Mouse (Mus musculus) ES-E14 (cell line): Measurements from ENCODE around the gene Cdipt. TPM values are rescaled to one million over a fixed set of nuclear protein-coding genes. Genes with fewer than 3 reads are reported as not detected.

Source experiments
- DNase-seq: peaks from one replicate; pipeline ENCODE4 v3.0.0-alpha.2; 2013; ENCODE audit warnings: low read depth, low spot score
- H3K27ac ChIP-seq: 2 replicates; pipeline ENCODE4 v1.5.1; 2012; ENCODE audit warnings: low read depth, mild to moderate bottlenecking, low read length, moderate library complexity, mixed read lengths; ENCODE audit not compliant: poor library complexity, insufficient read depth, severe bottlenecking
- H3K36me3 ChIP-seq: 2 replicates; pipeline ENCODE4 v1.6.1; 2012; ENCODE audit warnings: mild to moderate bottlenecking, low read length, moderate library complexity, mixed read lengths; ENCODE audit not compliant: control insufficient read depth, poor library complexity, insufficient read depth, severe bottlenecking
- H3K4me1 ChIP-seq, 2 experiments: fragments of 150-350 bp in 1 of 2; sonication (generic) in 1 of 2; 2 replicates each; pipeline ENCODE4 v1.6.1; 2012; ENCODE audit warnings: low read length in 2 of 2, mild to moderate bottlenecking in 1 of 2, mixed read lengths in 1 of 2; ENCODE audit not compliant: control insufficient read depth in 2 of 2, insufficient read depth in 2 of 2, poor library complexity in 1 of 2
- H3K4me3 ChIP-seq, 2 experiments: fragments of 150-350 bp in 1 of 2; sonication (generic) in 1 of 2; 2 replicates each; pipeline ENCODE4 v1.5.1; 2012; ENCODE audit warnings: low read length in 2 of 2, low read depth in 1 of 2, mild to moderate bottlenecking in 1 of 2, mixed read lengths in 1 of 2; ENCODE audit not compliant: insufficient read depth in 1 of 2, poor library complexity in 1 of 2, severe bottlenecking in 1 of 2
- H3K9ac ChIP-seq: 2 replicates; pipeline ENCODE4 v1.6.1; 2012; ENCODE audit warnings: low read depth, mild to moderate bottlenecking, low read length, mixed read lengths; ENCODE audit not compliant: poor library complexity, insufficient read depth, severe bottlenecking
- H3K9me3 ChIP-seq: fragments of 150-350 bp; sonication (generic); 2 replicates; pipeline ENCODE4 v1.6.1; 2012; ENCODE audit warnings: low read depth, mild to moderate bottlenecking, low read length; ENCODE audit not compliant: control insufficient read depth, insufficient read depth
- CHD2 ChIP-seq: IDR thresholded peaks from 2 replicates; pipeline ENCODE4 v1.6.1; 2014; ENCODE audit warnings: mild to moderate bottlenecking, low read depth, low read length, inconsistent platforms
- HCFC1 ChIP-seq: IDR thresholded peaks from 2 replicates; pipeline ENCODE4 v1.6.1; 2012; ENCODE audit warnings: low read length, inconsistent platforms, borderline replicate concordance; ENCODE audit not compliant: insufficient read depth
- MAFK ChIP-seq: IDR thresholded peaks from 2 replicates; pipeline ENCODE4 v1.6.1; 2014; ENCODE audit warnings: mild to moderate bottlenecking, low read depth, low read length, inconsistent platforms; ENCODE audit not compliant: insufficient read depth
- ZC3H11A ChIP-seq: IDR thresholded peaks from 2 replicates; pipeline ENCODE4 v1.6.1; 2012; ENCODE audit warnings: low read depth, mild to moderate bottlenecking, inconsistent platforms, low read length, borderline replicate concordance
- ZNF384 ChIP-seq: IDR thresholded peaks from 2 replicates; pipeline ENCODE4 v1.6.1; 2012; ENCODE audit warnings: low read depth, low read length, inconsistent platforms
- in situ Hi-C, 2 experiments: fragments of 600-800 bp; cut with MboI; formaldehyde crosslinking; loops; one replicate each; pipeline ENCODE4 v1.15.1; 2025; ENCODE audit warnings: low sequenced_read_pairs in 2 of 2, inconsistent platforms in 1 of 2; ENCODE audit not compliant: unreplicated experiment in 2 of 2
- total RNA-seq: library from RNA; depleted of rRNA; stranded (reverse); fragments of 300-350 nt; gene quantifications from 2 replicates; pipeline ENCODE4 v1.2.3, GENCODE M21; 2012; rRNA removed

The Cdipt gene
- total RNA-seq, 1 experiment: 106 TPM

- Histone ChIP-seq H3K9me3 (no peaks in the 10 kb centered on the region), H3K36me3 (peaks cover 53% of the 10 kb centered on the region), H3K27ac (peak overlapping the region; percentile 99), H3K4me3 (peak overlapping the region; percentile 87 to 89), H3K4me1 (peaks cover 9 to 12% of the 10 kb centered on the region in 2 experiments; a peak in 2 of 4 replicates), H3K9ac (peak overlapping the region; percentile 90)
- in situ Hi-C loops: no loop called here
- no peak for DNase-seq
- TF ChIP-seq HCFC1: no peak
- no peak for TF ChIP-seq CHD2
- no peak for TF ChIP-seq ZNF384
- no peak for TF ChIP-seq MAFK
- TF ChIP-seq ZC3H11A: no peak
These were observed 50.5 kb downstream of the Cdipt start for GRCm38 (mm10) chr7:127026161-127026600.

- Histone ChIP-seq H3K9ac (peak overlapping the region; percentile 90), H3K27ac (peak overlapping the region; percentile 99), H3K4me1 (peaks cover 8 to 15% of the 10 kb centered on the region in 2 experiments; a peak in 2 of 4 replicates), H3K9me3 (no peaks in the 10 kb centered on the region), H3K36me3 (peaks cover 55% of the 10 kb centered on the region), H3K4me3 (peak overlapping the region; percentile 3 to 87; a peak in 3 of 4 replicates)
- TF ChIP-seq CHD2 (no peak), MAFK (no peak), ZC3H11A (no peak), HCFC1 (no peak)
- in situ Hi-C loops: no loop called here
- DNase-seq: no peak
These were observed 50.9 kb downstream of the Cdipt start for GRCm38 (mm10) chr7:127026616-127026983.

GRCm38 (mm10) chr7:127026984-127027726 lies 51.4 kb downstream of the Cdipt start, which contains the start of gene Maz:
TSS of gene Maz (minus strand) at chr7:127027037.
- peaks cover 58% of the 10 kb centered on the region for H3K36me3 ChIP-seq
- peak within 1 kb of the TSS; percentile 87 to 89 for H3K4me3 ChIP-seq
- no peaks in the 10 kb centered on the region for H3K9me3 ChIP-seq
- H3K9ac ChIP-seq: peak within 1 kb of the TSS; percentile 90
- in situ Hi-C loops: no loop called here
- no peak for TF ChIP-seq MAFK
- TF ChIP-seq ZNF384: no peak
- no peak for TF ChIP-seq ZC3H11A
- peak; percentile 70; the same call in 1 of the 2 replicates for TF ChIP-seq HCFC1
- no peak for TF ChIP-seq CHD2
- H3K4me1 ChIP-seq: peaks cover 6 to 17% of the 10 kb centered on the region in 2 experiments; a peak in 3 of 4 replicates
- H3K27ac ChIP-seq: peak within 1 kb of the TSS; percentile 99
- DNase-seq: peak; percentile 98

GRCm38 (mm10) chr7:127027885-127028284 lies 52.2 kb downstream of the Cdipt start:
- in situ Hi-C loops: no loop called here
- peaks cover 6 to 16% of the 10 kb centered on the region in 2 experiments; a peak in 3 of 4 replicates for H3K4me1 ChIP-seq
- TF ChIP-seq MAFK (no peak), ZC3H11A (no peak), ZNF384 (no peak), HCFC1 (no peak)
- no peaks in the 10 kb centered on the region for H3K9me3 ChIP-seq
- DNase-seq: no peak
- peak overlapping the region; percentile 80 for H3K27ac ChIP-seq
- peaks cover 58% of the 10 kb centered on the region for H3K36me3 ChIP-seq
- H3K4me3 ChIP-seq: peak overlapping the region; percentile 65 to 87
- H3K9ac ChIP-seq: peak overlapping the region; percentile 72

Other genes with a start within 250 kb of the Cdipt start
- gene Mapk3, start 216.3 kb upstream of the Cdipt start, total RNA-seq: 31.1 and 42.1 TPM in 2 replicates
- gene Gdpd3, start 209.6 kb upstream of the Cdipt start, total RNA-seq: 4.0 and 5.9 TPM in 2 replicates
- 19.4 and 20.8 TPM in 2 replicates for gene Ypel3, start 199.0 kb upstream of the Cdipt start, total RNA-seq
- gene Tbx6, start 194.4 kb upstream of the Cdipt start, total RNA-seq: 0.89 and 1.7 TPM in 2 replicates
- 260 and 291 TPM in 2 replicates for gene Ppp4c, start 183.4 kb upstream of the Cdipt start, total RNA-seq
- 1.9 and 2.5 TPM in 2 replicates for gene Fam57b, start 178.2 kb upstream of the Cdipt start, total RNA-seq
- gene 4930451I11Rik, start 144.3 kb upstream of the Cdipt start, total RNA-seq: not detected in 2 replicates
- 5.5 and 7.7 TPM in 2 replicates for gene Doc2a, start 128.5 kb upstream of the Cdipt start, total RNA-seq
- gene Hirip3, start 113.9 kb upstream of the Cdipt start, total RNA-seq: 99.7 and 111 TPM in 2 replicates
- gene Ino80e, start 113.5 kb upstream of the Cdipt start, total RNA-seq: 68.7 and 78.7 TPM in 2 replicates
- 42.3 and 57.2 TPM in 2 replicates for gene Taok2, start 91.2 kb upstream of the Cdipt start, total RNA-seq
- gene Tmem219, start 53.0 kb upstream of the Cdipt start, total RNA-seq: 14.7 and 25.6 TPM in 2 replicates
- 13.2 and 16.2 TPM in 2 replicates for gene Kctd13, start 47.0 kb upstream of the Cdipt start, total RNA-seq
- gene Asphd1, start 26.3 kb upstream of the Cdipt start, total RNA-seq: 1.0 and 2.0 TPM in 2 replicates
- gene Sez6l2, start 25.4 kb upstream of the Cdipt start, total RNA-seq: 0.80 and 2.0 TPM in 2 replicates
- gene Cdiptos, start 184 bp downstream of the Cdipt start, total RNA-seq: 0.18 and 0.32 TPM in 2 replicates
- 49.2 and 56.0 TPM in 2 replicates for gene Mvp, start 38.7 kb downstream of the Cdipt start, total RNA-seq
- 0.63 and 1.3 TPM in 2 replicates for gene Pagr1b, start 40.6 kb downstream of the Cdipt start, total RNA-seq
- 12.1 and 32.3 TPM in 2 replicates for gene Pagr1a, start 41.4 kb downstream of the Cdipt start, total RNA-seq
- gene Gm42742, start 45.2 kb downstream of the Cdipt start, total RNA-seq: 23.4 and 38.4 TPM in 2 replicates
- 0.36 and 0.85 TPM in 2 replicates for gene Prrt2, start 45.3 kb downstream of the Cdipt start, total RNA-seq
- 134 and 164 TPM in 2 replicates for gene Maz, start 51.1 kb downstream of the Cdipt start, total RNA-seq
- gene Kif22, start 66.6 kb downstream of the Cdipt start, total RNA-seq: 97.4 and 117 TPM in 2 replicates
- not detected in 2 replicates for gene Zg16, start 111.4 kb downstream of the Cdipt start, total RNA-seq
- 13.5 and 31.2 TPM in 2 replicates for gene AI467606, start 115.4 kb downstream of the Cdipt start, total RNA-seq
- gene Qprt, start 146.3 kb downstream of the Cdipt start, total RNA-seq: 5.6 and 7.1 TPM in 2 replicates
- gene Spn, start 161.9 kb downstream of the Cdipt start, total RNA-seq: 30.2 and 67.4 TPM in 2 replicates
- gene Cd2bp2, start 220.1 kb downstream of the Cdipt start, total RNA-seq: 113 and 133 TPM in 2 replicates
- gene Tbc1d10b, start 232.6 kb downstream of the Cdipt start, total RNA-seq: 63.3 and 67.0 TPM in 2 replicates
- 322 and 498 TPM in 2 replicates for gene Mylpf, start 233.0 kb downstream of the Cdipt start, total RNA-seq